Comparison of ENCODE assay signal across 24 mouse cellular contexts in the genomic region with DNA sequence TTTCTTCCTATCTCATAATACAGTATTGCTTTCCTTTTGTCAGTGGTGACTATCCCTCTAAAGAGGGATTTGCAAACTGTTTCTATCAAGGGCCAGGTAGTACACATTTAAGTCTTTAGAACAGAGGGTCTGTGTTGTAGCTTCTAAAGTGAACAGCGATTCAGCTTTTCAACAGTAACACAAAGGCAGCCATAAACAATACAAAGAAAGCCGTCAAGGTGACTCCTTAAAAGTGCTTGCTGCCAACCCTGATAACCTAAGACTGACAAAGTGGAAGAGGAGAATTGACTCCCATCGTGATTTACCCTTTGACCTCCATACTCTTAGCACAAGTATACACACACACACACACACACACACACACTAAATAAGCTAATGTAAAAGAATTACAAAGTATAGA. TPM values are rescaled to one million over a fixed set of nuclear protein-coding genes. Genes with fewer than 3 reads are reported as not detected.
A peak's percentile ranks its signal among the peaks of the same experiment; 100 is the strongest.
DNase-seq lines count a peak whose midpoint lies in the region; TF ChIP-seq lines count a peak whose summit lies in the region.
"Had no signal": no experiment of that assay in that cellular context is flagged by ENCODE, and none has a peak within 500 bp of the region (broad histone marks: within the 10 kb centered on the region; RNA-seq: fewer than 3 reads in every experiment).

No protein-coding gene starts in this region.

- no peak overlapping the region for H3K27ac ChIP-seq in midbrain, embryonic 10.5 days (replicated peaks)
- H3K27ac ChIP-seq: embryonic facial prominence, embryonic 13.5 days; embryonic facial prominence, embryonic 15.5 days; forebrain, embryonic 10.5 days; forebrain, embryonic 12.5 days had no signal

- peaks cover 57% of the 10 kb centered on the region for H3K4me1 ChIP-seq in E14TG2a.4 (replicated peaks; ENCODE audit: low read depth, low read length)
- peaks cover 23% of the 10 kb centered on the region for H3K4me1 ChIP-seq in midbrain, embryonic 10.5 days

- H3K36me3 ChIP-seq in E14TG2a.4 (ENCODE audit: insufficient read depth, low read length) = no peaks in the 10 kb centered on the region
- no peaks in the 10 kb centered on the region for H3K36me3 ChIP-seq in midbrain, embryonic 10.5 days
- H3K36me3 ChIP-seq: embryonic facial prominence, embryonic 13.5 days; embryonic facial prominence, embryonic 15.5 days; forebrain, embryonic 10.5 days; forebrain, embryonic 12.5 days; G1E had no signal

- no peak for TF ChIP-seq CTCF in E14TG2a.4 (conservative IDR thresholded peaks at IDR 0.05; ENCODE audit: low read length)

- peaks cover 5% of the 10 kb centered on the region; the same call in 1 of the 2 replicates for H3K27me3 ChIP-seq in E14TG2a.4 (ENCODE audit: insufficient read depth, low read length)
- H3K27me3 ChIP-seq in midbrain, embryonic 10.5 days (ENCODE audit: low read depth, poor library complexity, severe bottlenecking) = no peaks in the 10 kb centered on the region; the same call in 1 of the 2 replicates
- H3K27me3 ChIP-seq: embryonic facial prominence, embryonic 13.5 days; embryonic facial prominence, embryonic 15.5 days; Patski had no signal

- WGBS in midbrain, embryonic 10.5 days = 56% methylated on average over 3 of the region's 3 CpGs

- H3K4me3 ChIP-seq in E14TG2a.4 (replicated peaks; ENCODE audit: low read length) = peak overlapping the region; percentile 14; the same call in 1 of the 2 replicates
- no peak overlapping the region for H3K4me3 ChIP-seq in midbrain, embryonic 10.5 days
- H3K4me3 ChIP-seq: embryonic facial prominence, embryonic 13.5 days; embryonic facial prominence, embryonic 15.5 days; erythroblast, embryonic 14.5 days; forebrain, embryonic 10.5 days; forebrain, embryonic 12.5 days had no signal

- DNase-seq in ES-CJ7 (ENCODE audit: low read depth, low spot score) (peak; percentile 71), R1 (ENCODE audit: low read depth, low spot score) (peak; percentile 60)
- DNase-seq in frontal cortex, postnatal 36 days (ENCODE audit: low spot score in 2 of 2) = no peak
- no peak for DNase-seq in midbrain, embryonic 10.5 days (ENCODE audit: low spot score)
- DNase-seq in left cerebral cortex, adult 8-10 months (ENCODE audit: low spot score in 2 of 2) = no peak
- DNase-seq: adrenal gland, adult 8-10 months; adrenal gland, postnatal 14 days; adrenal gland, postnatal 36 days; B cell, adult 2 months; cerebellum, adult 11 months; cerebellum, adult 18-20 months; cerebellum, adult 8-10 months; cerebellum, adult 9-11 months; cerebellum, postnatal 14 days; cerebellum, postnatal 36 days; embryo, embryonic 11 days had no signal

- no peaks in the 10 kb centered on the region for H3K9me3 ChIP-seq in E14TG2a.4 (ENCODE audit: low read length)
- H3K9me3 ChIP-seq in midbrain, embryonic 10.5 days (replicated peaks) = no peaks in the 10 kb centered on the region
- H3K9me3 ChIP-seq: embryonic facial prominence, embryonic 13.5 days; embryonic facial prominence, embryonic 15.5 days; forebrain, embryonic 10.5 days; forebrain, embryonic 12.5 days; G1E had no signal

RNA-seq across cellular contexts. Expression of gene Rap1b, which starts 3.1 kb away (rescaled TPM):
- 144 and 146 TPM in 2 replicates for polyA plus RNA-seq in midbrain, embryonic 10.5 days (2016; fragmentation: Nextera tagmentation; extraction: Ambion mirVana)
- 10 to 100 TPM; 52.8 to 55.2 (median 53.2) TPM for total RNA-seq in left cerebral cortex, adult 8-10 months (2022)

RNA-seq across cellular contexts. Expression of gene Nup107, which starts 56.5 kb away (rescaled TPM):
- 95.5 and 104 TPM in 2 replicates for polyA plus RNA-seq in midbrain, embryonic 10.5 days (2016; fragmentation: Nextera tagmentation; extraction: Ambion mirVana)
- 10 to 100 TPM; 16.2 to 20.4 (median 17.3) TPM for total RNA-seq in left cerebral cortex, adult 8-10 months (2022)

Comparison
In these comparisons a context has a peak if more than half of its experiments do, and no peak if none do; other contexts are left out.
1. DNase-seq: peak in ES-CJ7 (single experiment) and R1 (single experiment); none in frontal cortex, postnatal 36 days (0 of 2), midbrain, embryonic 10.5 days (single experiment) and left cerebral cortex, adult 8-10 months (0 of 2).